Mouse (Mus musculus): ENCODE measurements around the gene Edem3. TPM values are rescaled to one million over a fixed set of nuclear protein-coding genes. Genes with fewer than 3 reads are reported as not detected.
"Not testable (repeated sequence)": the region's sequence is repeated elsewhere in the genome, so short reads cannot be mapped to it uniquely, and the experiment has no call there.

Gene Edem3
- polyA plus RNA-seq, 1 experiment from 2014 or later: 31.0 TPM

DNA sequence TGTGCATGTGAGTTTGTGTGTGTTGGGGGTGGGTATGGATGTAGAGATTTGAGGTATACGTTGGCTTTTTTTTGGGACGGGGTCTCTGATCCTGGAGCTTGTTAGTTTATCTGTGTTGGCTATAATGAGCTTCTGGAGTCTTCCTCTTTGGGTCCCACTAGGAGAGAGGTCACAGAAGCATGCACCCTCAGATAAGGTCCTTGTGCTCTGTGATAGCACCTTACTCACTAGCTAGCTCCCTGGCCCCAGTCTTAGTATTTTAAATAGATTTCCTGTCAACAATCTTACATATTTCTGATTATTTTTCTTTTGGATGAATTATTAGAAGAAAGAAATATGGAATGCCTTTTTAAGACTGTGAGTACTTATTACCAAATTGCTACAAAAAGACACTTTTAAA lies 24.1 kb downstream of the Edem3 start:
- Histone ChIP-seq H3K27me3 (ENCODE audit: control insufficient read depth, insufficient read depth, low read length) (no peaks in the 10 kb centered on the region), H3K9ac (replicated peaks; ENCODE audit: low read length) (no peak overlapping the region), H3K9me3 (ENCODE audit: control insufficient read depth, low read length) (no peaks in the 10 kb centered on the region), H3K4me2 (ENCODE audit: low read length) (no peak overlapping the region), H3K4me3 (replicated peaks; ENCODE audit: low read depth, low read length) (no peak overlapping the region), H3K4me1 (ENCODE audit: control insufficient read depth, insufficient read depth, low read length) (no peaks in the 10 kb centered on the region), H3K36me3 (ENCODE audit: control insufficient read depth, insufficient read depth, low read length) (peaks cover 51% of the 10 kb centered on the region), H3K27ac (replicated peaks; ENCODE audit: low read depth, low read length) (no peak overlapping the region)
- no peak for ATAC-seq (ENCODE audit: low FRiP score, low TSS enrichment)
- WGBS: 89% methylated on average over 2 of the region's 2 CpGs
- DNase-seq: no peak

DNA sequence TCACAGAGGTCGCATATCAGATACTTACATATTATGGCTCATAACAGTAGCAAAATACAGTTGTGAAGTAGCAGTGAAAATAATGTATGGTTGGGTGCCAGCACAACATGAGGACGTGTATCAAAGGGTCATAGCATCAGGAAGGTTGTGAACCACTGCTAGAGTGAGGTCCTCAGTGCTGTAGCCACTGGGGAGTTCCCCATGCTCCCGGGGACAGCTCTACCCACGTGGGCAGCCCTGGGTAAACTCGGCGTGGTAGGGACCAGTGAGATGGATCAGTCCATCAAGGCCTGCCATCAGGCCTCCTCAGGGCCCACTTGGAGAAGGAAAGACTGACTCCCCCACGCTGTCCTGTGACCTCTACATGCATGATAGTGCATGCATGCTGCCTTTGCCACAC lies 26.3 kb downstream of the Edem3 start:
- Histone ChIP-seq H3K4me2 (ENCODE audit: low read length) (no peak overlapping the region), H3K36me3 (ENCODE audit: control insufficient read depth, insufficient read depth, low read length) (peaks cover 55% of the 10 kb centered on the region), H3K27ac (replicated peaks; ENCODE audit: low read depth, low read length) (no peak overlapping the region), H3K9me3 (ENCODE audit: control insufficient read depth, low read length) (no peaks in the 10 kb centered on the region), H3K4me3 (replicated peaks; ENCODE audit: low read depth, low read length) (no peak overlapping the region), H3K4me1 (ENCODE audit: control insufficient read depth, insufficient read depth, low read length) (no peaks in the 10 kb centered on the region), H3K27me3 (ENCODE audit: control insufficient read depth, insufficient read depth, low read length) (no peaks in the 10 kb centered on the region), H3K9ac (replicated peaks; ENCODE audit: low read length) (no peak overlapping the region)
- 86% methylated on average over 7 of the region's 7 CpGs for WGBS
- DNase-seq (no peak), ATAC-seq (ENCODE audit: low FRiP score, low TSS enrichment) (no peak)

DNA sequence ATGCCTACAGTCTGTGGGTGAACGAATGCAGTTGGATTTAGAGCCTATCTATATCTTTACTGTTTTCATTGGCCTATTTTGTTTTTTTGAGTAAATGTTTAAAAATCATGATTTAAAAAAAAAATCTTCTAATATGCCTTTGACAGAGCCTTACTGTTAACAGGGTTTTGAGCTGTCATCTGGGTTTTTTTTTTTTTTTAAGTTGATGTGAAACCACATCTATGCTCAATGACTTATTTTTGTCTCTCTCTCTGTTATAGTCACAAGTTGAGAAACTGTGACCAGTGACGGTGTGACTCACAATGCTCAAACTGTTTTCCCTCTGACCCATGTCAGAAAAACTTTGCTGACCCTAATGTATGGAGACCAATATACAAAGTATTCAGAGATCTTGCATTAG lies 28.2 kb downstream of the Edem3 start:
- 95% methylated on average over 2 of the region's 2 CpGs for WGBS
- Histone ChIP-seq H3K27me3 (ENCODE audit: control insufficient read depth, insufficient read depth, low read length) (no peaks in the 10 kb centered on the region), H3K9ac (replicated peaks; ENCODE audit: low read length) (no peak overlapping the region), H3K4me1 (ENCODE audit: control insufficient read depth, insufficient read depth, low read length) (no peaks in the 10 kb centered on the region), H3K36me3 (ENCODE audit: control insufficient read depth, insufficient read depth, low read length) (peaks cover 49% of the 10 kb centered on the region), H3K4me2 (ENCODE audit: low read length) (no peak overlapping the region), H3K27ac (replicated peaks; ENCODE audit: low read depth, low read length) (no peak overlapping the region), H3K9me3 (ENCODE audit: control insufficient read depth, low read length) (no peaks in the 10 kb centered on the region), H3K4me3 (replicated peaks; ENCODE audit: low read depth, low read length) (no peak overlapping the region)
- no peak for ATAC-seq (ENCODE audit: low FRiP score, low TSS enrichment)
- DNase-seq: no peak

DNA sequence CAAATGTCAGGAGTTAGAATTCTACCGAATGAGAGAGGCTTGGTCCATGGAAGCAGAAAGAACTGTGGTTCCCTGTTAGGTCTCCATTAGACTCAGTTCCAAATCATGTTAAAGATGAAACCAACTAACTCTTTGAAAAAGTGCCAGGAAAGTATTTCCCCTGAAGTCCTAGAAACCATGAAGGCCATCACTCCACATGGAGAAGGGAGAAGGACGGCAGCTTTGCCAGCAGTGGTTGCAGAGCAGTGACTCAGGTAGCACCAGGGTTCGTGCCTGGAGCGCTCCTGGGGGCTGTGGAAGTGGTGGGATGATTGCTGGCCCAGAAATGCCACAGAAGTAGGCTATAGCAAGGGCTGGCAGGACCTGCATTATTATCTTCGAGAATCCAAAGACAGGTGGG lies 31.2 kb downstream of the Edem3 start:
- H3K27ac ChIP-seq (replicated peaks; ENCODE audit: low read depth, low read length): no peak overlapping the region
- DNase-seq (no peak), ATAC-seq (ENCODE audit: low FRiP score, low TSS enrichment) (no peak)
- H3K4me1 ChIP-seq (ENCODE audit: control insufficient read depth, insufficient read depth, low read length): no peaks in the 10 kb centered on the region
- peaks cover 36% of the 10 kb centered on the region for H3K36me3 ChIP-seq (ENCODE audit: control insufficient read depth, insufficient read depth, low read length)
- H3K4me3 ChIP-seq (replicated peaks; ENCODE audit: low read depth, low read length): no peak overlapping the region
- no peak overlapping the region for H3K9ac ChIP-seq (replicated peaks; ENCODE audit: low read length)
- H3K9me3 ChIP-seq (ENCODE audit: control insufficient read depth, low read length): no peaks in the 10 kb centered on the region
- 95% methylated on average over 5 of the region's 5 CpGs for WGBS
- no peak overlapping the region for H3K4me2 ChIP-seq (ENCODE audit: low read length)
- no peaks in the 10 kb centered on the region for H3K27me3 ChIP-seq (ENCODE audit: control insufficient read depth, insufficient read depth, low read length)

DNA sequence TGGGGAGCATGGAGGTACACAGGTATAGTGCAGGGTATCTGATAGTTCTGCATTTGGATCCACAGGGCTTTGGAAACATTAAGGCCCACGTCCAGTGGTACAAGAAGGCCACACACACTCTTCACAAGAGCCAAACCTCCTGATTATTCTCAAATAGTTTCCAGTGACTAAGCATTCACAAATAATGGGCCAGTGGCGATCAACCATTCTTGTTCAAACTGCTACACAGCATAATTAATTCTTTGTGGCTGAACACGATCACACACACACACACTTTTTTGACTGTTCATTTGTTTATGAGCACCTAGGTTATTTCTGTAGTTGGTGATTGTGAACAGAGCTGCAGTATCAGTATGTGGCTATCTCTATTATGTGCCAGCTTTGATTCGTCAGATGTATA lies 34.0 kb downstream of the Edem3 start:
- H3K9me3 ChIP-seq (ENCODE audit: control insufficient read depth, low read length): no peaks in the 10 kb centered on the region
- no peak overlapping the region for H3K4me2 ChIP-seq (ENCODE audit: low read length)
- WGBS: 71% methylated on average over 4 of the region's 4 CpGs
- no peak overlapping the region for H3K9ac ChIP-seq (replicated peaks; ENCODE audit: low read length)
- H3K4me1 ChIP-seq (ENCODE audit: control insufficient read depth, insufficient read depth, low read length): no peaks in the 10 kb centered on the region
- DNase-seq: no peak
- H3K27me3 ChIP-seq (ENCODE audit: control insufficient read depth, insufficient read depth, low read length): no peaks in the 10 kb centered on the region
- H3K27ac ChIP-seq (replicated peaks; ENCODE audit: low read depth, low read length): no peak overlapping the region
- no peak for ATAC-seq (ENCODE audit: low FRiP score, low TSS enrichment)
- no peak overlapping the region for H3K4me3 ChIP-seq (replicated peaks; ENCODE audit: low read depth, low read length)
- H3K36me3 ChIP-seq (ENCODE audit: control insufficient read depth, insufficient read depth, low read length): peaks cover 35% of the 10 kb centered on the region

DNA sequence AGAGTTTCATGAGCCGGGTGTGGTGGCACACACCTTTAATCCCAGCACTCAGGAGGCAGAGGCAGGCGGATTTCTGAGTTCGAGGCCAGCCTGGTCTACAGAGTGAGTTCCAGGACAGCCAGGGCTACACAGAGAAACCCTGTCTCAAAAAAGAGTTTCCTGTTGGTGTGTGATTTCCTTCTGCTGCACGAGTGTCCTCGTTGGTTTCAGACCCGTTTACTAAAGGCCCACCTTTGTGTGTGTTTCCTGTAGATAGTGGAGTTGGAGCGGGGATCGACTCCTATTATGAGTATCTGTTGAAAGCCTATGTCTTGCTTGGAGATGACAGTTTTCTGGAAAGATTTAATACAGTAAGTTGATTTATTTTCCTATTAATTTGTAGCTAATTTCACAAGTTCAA lies 36.9 kb downstream of the Edem3 start:
- H3K4me1 ChIP-seq (ENCODE audit: control insufficient read depth, insufficient read depth, low read length); H3K27ac ChIP-seq (replicated peaks; ENCODE audit: low read depth, low read length); H3K4me3 ChIP-seq (replicated peaks; ENCODE audit: low read depth, low read length); H3K4me2 ChIP-seq (ENCODE audit: low read length); H3K9ac ChIP-seq (replicated peaks; ENCODE audit: low read length); DNase-seq; ATAC-seq (ENCODE audit: low FRiP score, low TSS enrichment); H3K27me3 ChIP-seq (ENCODE audit: control insufficient read depth, insufficient read depth, low read length); H3K9me3 ChIP-seq (ENCODE audit: control insufficient read depth, low read length): not testable (repeated sequence)
- WGBS: 94% methylated on average over 8 of the region's 8 CpGs
- peaks cover 46% of the 10 kb centered on the region for H3K36me3 ChIP-seq (ENCODE audit: control insufficient read depth, insufficient read depth, low read length)

DNA sequence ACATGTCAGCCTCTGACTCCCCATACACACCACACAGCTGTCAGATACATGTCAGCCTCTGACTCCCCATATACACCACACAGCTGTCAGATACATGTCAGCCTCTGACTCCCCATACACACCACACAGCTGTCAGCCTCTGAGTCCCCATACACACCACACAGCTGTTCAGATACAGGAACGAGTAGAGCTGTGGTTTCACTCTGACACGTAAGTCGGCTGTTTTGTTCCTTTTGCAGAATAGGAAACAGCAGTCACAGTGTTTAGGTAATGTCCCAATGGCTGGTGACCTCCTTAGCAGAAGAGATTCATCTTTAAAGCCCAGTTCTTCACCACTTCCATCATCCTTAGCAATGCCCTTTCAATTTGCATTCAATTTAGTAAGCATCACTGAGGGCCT lies 47.6 kb downstream of the Edem3 start:
- WGBS: 83% methylated on average over 3 of the region's 3 CpGs
- H3K9ac ChIP-seq (replicated peaks; ENCODE audit: low read length); H3K27ac ChIP-seq (replicated peaks; ENCODE audit: low read depth, low read length); H3K27me3 ChIP-seq (ENCODE audit: control insufficient read depth, insufficient read depth, low read length); H3K4me3 ChIP-seq (replicated peaks; ENCODE audit: low read depth, low read length); ATAC-seq (ENCODE audit: low FRiP score, low TSS enrichment); DNase-seq; H3K4me1 ChIP-seq (ENCODE audit: control insufficient read depth, insufficient read depth, low read length); H3K9me3 ChIP-seq (ENCODE audit: control insufficient read depth, low read length); H3K4me2 ChIP-seq (ENCODE audit: low read length): not testable (repeated sequence)
- peaks cover 55% of the 10 kb centered on the region for H3K36me3 ChIP-seq (ENCODE audit: control insufficient read depth, insufficient read depth, low read length)

DNA sequence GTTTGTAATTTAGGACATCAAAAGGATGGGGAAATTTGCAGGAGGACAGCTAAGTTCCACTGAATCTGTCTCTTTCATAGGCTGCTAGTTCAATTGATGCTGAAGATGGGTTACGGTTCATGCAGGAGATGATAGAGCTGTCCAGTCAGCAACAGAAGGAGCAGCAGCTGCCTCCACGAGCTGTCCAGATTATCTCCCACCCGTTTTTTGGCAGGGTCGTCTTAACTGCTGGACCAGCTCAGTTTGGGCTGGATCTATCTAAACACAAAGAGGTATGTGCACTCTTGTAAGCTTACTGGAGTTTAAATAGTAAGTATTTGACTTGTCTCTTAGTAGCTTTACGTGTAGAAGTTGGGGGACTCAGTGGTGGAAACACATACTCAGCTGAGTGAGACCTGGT lies 52.1 kb downstream of the Edem3 start:
- H3K27me3 ChIP-seq (ENCODE audit: control insufficient read depth, insufficient read depth, low read length): no peaks in the 10 kb centered on the region
- no peak overlapping the region for H3K4me3 ChIP-seq (replicated peaks; ENCODE audit: low read depth, low read length)
- ATAC-seq (ENCODE audit: low FRiP score, low TSS enrichment): no peak
- H3K9me3 ChIP-seq (ENCODE audit: control insufficient read depth, low read length): no peaks in the 10 kb centered on the region
- 89% methylated on average over 5 of the region's 5 CpGs for WGBS
- no peaks in the 10 kb centered on the region for H3K4me1 ChIP-seq (ENCODE audit: control insufficient read depth, insufficient read depth, low read length)
- no peak overlapping the region for H3K9ac ChIP-seq (replicated peaks; ENCODE audit: low read length)
- H3K27ac ChIP-seq (replicated peaks; ENCODE audit: low read depth, low read length): no peak overlapping the region
- H3K4me2 ChIP-seq (ENCODE audit: low read length): no peak overlapping the region
- H3K36me3 ChIP-seq (ENCODE audit: control insufficient read depth, insufficient read depth, low read length): peaks cover 63% of the 10 kb centered on the region
- no peak for DNase-seq

DNA sequence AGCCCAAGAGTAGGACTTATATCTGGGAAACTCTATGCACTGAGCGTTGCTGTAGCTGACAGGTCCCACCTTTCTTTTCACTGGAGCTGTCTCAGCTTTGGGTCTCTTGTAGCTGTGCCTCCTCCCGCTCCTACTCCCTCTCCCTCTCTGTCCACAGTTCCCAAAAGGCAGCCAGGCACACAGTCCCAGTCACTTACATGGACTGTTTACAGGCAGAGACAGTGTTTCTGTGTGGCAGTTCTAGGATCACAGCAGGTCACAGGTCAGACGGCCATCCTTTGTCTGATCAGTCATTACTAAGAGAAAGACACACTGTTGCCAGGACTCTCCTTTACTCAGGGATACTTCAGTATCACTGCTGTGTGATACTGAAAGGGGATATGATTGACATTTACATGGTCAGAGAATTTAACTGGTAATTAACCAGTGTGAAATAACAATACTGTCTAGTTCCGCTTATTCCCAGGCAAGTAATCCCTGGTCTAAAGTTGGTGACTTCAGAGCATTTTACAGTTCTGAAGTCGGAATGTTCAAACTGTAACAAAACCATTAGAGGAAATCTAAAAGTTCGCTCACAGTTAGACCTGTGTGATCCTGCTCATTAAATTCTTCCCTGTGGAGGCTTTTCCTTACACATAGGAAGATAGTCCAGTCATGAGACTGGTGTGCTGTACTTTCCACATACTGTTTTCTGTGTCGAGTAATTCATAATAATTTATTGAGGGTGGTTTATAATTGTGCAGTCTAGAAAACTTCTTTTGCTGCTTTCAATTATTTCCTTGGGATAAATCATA lies 55.7 kb downstream of the Edem3 start:
- no peaks in the 10 kb centered on the region for H3K27me3 ChIP-seq (ENCODE audit: control insufficient read depth, insufficient read depth, low read length)
- no peak overlapping the region for H3K4me3 ChIP-seq (replicated peaks; ENCODE audit: low read depth, low read length)
- H3K27ac ChIP-seq (replicated peaks; ENCODE audit: low read depth, low read length): no peak overlapping the region
- H3K36me3 ChIP-seq (ENCODE audit: control insufficient read depth, insufficient read depth, low read length): peaks cover 56% of the 10 kb centered on the region
- no peaks in the 10 kb centered on the region for H3K9me3 ChIP-seq (ENCODE audit: control insufficient read depth, low read length)
- 63% methylated on average over 7 of the region's 7 CpGs for WGBS
- no peak overlapping the region for H3K4me2 ChIP-seq (ENCODE audit: low read length)
- no peak for DNase-seq
- H3K9ac ChIP-seq (replicated peaks; ENCODE audit: low read length): no peak overlapping the region
- no peaks in the 10 kb centered on the region for H3K4me1 ChIP-seq (ENCODE audit: control insufficient read depth, insufficient read depth, low read length)
- ATAC-seq (ENCODE audit: low FRiP score, low TSS enrichment): no peak; the same call in 1 of the 2 replicates
